Mouse (Mus musculus) gastrocnemius, adult 8-10 months (tissue): ENCODE measurements around the gene Olfr66. TPM values are rescaled to one million over a fixed set of nuclear protein-coding genes. Genes with fewer than 3 reads are reported as not detected.

Experiments
- DNase-seq, 2 experiments: peaks; one replicate each; pipeline ENCODE4 v3.0.0; 2022; ENCODE audit warnings: low spot score in 2 of 2
- total RNA-seq, 4 experiments: library from RNA; stranded (reverse); gene quantifications; 2 replicates each; pipeline ENCODE4 v1.2.4; 2022

The Olfr66 gene
- total RNA-seq = not detected

GRCm38 (mm10) chr7:103886152-103886551 is at the start of gene Olfr66:
Gene Olfr66, minus strand, starts transcription at chr7:103886252.
- DNase-seq = no peak

- DNase-seq = no peak
Measured at GRCm38 (mm10) chr7:103934264-103934663, 48.2 kb upstream of the Olfr66 start, which contains the start of gene Olfr632. Gene Olfr632, plus strand, starts transcription at chr7:103934347.

GRCm38 (mm10) chr7:103928525-103928924 is 42.5 kb upstream of the Olfr66 start, which contains the start of gene Olfr631:
Gene Olfr631, plus strand, starts transcription at chr7:103928825.
- DNase-seq = no peak

DNA sequence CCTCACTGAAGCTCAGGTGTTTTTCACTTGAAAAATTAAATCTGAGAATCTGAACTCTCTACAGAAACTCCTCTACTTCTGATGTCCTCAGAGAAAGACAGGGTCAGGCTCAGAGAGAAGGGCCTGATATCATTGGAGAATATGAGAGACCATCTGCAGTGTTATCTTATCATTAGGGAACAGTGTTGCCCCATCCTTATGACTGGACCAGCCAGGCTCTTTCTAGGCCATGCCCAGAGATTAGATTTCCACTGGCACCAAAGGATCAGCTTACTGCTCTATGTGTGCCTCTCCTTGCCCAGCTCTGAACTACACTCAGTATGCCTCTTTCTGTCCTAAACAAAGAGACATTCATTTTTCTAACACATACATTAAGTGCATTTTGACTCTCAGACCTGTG is 29.3 kb upstream of the Olfr66 start:
- DNase-seq = no peak

GRCm38 (mm10) chr7:103912969-103913511 is 27.0 kb upstream of the Olfr66 start:
- no peak for DNase-seq

GRCm38 (mm10) chr7:103910047-103910446 is 24.0 kb upstream of the Olfr66 start:
- no peak for DNase-seq

DNA sequence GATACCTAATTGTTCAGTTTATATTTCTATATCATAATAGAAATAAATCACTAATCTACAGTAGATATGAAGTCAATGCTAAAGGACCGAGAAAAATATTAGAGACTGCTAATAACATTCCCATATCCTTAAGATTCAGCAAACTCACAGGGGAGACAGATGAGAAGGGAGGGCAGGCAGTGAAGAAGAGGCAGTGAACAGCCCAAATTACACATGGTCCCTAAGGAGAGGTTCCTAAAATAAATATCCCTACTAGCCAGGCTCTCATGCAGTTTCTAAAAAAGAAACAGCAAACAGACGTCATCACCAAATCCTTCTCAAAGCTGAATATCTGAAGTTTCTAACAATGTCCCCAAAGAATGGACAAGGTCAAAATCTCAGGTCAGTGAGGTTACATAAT is 17.1 kb upstream of the Olfr66 start, which contains the start of gene Olfr65:
Olfr65 (plus strand) TSS at position 301 of the 400 bp plus-strand sequence.
- DNase-seq = no peak

DNA sequence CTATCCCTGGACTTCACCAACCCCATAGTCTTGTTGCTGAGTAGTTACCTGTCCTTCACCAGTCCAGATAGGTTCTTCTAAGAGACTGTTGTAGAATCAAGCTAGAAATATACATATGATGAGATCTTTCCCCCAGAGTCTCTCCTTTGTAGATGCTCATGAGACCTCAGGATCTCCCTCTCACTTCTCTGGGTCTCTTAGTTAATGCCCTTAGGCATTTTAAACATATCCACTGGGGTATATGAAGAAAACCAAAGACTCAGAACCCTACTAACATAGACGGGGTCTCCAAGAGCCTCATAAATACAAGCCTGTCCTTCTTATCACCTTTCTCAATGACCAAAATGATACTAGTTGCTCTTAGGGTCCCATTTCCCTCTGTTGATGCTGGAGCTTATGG is 8.3 kb upstream of the Olfr66 start, which contains the start of gene Olfr64:
Olfr64 (minus strand) TSS at position 101 of the 400 bp plus-strand sequence.
- no peak for DNase-seq

GRCm38 (mm10) chr7:103877093-103877492 is 9.0 kb downstream of the Olfr66 start:
- no peak for DNase-seq

GRCm38 (mm10) chr7:103874451-103874850 is 11.6 kb downstream of the Olfr66 start:
- DNase-seq = no peak

DNA sequence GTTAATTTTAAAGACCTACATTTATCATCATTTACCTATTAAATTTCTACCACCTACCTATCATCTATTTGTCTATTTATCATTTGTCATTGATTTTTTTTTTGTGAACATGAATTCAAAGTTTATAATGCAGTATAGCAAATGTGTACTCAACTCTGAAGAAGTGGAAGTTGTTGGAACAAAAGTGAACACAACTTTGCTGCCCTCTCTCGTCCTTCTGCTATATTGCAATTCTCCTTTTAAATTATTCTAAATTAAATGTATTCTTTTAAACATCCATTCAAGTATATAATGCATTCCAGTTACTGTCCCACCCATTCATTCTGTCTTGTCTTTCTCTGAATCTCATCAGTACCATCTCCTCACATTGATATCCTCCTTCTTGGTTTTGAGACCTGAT is 13.0 kb downstream of the Olfr66 start:
- DNase-seq = no peak

DNA sequence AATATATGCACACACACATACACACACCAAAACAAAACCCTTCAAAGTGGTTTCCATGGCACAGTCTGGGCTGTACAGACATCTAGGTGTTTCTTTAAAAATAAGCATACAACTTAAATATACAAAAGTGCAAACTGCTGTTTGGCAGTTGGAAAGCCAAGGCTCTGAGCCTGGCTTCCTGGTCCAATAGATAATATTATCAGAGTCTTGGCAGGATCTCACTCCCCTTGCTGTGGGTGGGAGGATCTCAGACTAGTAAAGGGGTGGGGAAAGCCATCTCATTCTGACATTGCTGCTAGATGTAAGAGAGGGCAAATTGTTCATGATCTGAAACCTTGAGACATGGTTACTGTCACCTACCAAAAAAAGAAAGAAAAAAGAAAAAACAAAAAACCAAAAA is 15.4 kb downstream of the Olfr66 start:
- DNase-seq = no peak

GRCm38 (mm10) chr7:103865716-103866115 is 20.3 kb downstream of the Olfr66 start:
- no peak for DNase-seq

DNA sequence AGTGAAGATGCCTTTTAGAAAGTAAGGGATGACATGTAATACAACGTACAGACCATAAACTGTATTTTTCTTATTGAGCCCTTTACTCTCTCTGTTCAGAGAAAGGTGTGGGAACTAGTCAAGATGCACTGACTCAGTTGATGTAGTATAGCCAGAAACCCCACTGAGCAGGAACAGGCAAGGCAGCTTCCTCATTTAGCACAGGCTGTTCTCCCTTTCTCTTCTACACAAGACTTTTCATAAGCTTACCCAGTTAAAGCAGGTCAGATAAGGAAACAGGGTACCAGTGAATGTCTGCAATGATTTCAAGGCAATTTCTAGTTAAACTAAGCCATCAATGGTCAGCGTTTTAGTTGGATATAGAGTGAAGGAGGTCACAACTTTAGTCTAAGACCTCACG is 24.5 kb downstream of the Olfr66 start:
- no peak for DNase-seq

DNA sequence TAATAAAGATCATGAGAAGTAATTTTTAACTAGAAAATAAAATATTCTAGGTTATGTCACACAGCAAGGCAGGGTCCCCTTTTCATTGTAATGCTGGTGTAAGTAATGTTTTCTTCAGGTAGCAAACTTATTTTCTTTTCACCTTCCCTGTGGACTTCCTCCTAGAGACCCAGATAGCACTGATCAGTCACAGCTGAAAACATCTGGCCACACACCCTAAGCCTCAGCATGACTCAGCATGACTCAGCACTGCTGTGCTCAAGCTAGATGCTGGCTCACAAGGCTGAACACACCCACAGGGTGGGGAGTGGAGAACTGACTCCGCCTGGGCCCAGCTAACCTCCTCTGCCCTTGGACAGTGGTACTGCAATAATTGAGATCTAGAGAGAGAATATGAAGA is 25.2 kb downstream of the Olfr66 start:
- peak in 1 of 2 experiments; percentile 2 for DNase-seq

DNA sequence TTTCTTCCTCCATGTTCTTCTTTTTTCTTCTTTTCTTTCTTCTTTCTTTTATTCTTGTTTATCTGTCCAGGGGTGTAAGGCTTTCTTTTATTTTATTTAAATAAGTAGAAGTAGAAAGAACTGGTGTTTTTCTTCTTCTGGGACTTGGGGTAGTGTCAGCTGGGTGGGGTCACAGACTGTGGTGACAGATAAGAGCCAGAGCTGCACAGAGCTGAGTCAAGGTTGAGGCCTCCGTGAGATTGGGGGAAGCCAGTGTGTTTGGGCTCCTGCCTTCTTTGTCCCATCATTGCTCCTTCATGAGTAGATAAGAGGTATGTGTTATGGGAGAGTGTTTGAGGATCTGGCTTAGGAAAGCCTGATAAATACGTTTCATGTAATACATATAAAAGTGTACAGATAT is 27.0 kb downstream of the Olfr66 start:
- DNase-seq = no peak

DNA sequence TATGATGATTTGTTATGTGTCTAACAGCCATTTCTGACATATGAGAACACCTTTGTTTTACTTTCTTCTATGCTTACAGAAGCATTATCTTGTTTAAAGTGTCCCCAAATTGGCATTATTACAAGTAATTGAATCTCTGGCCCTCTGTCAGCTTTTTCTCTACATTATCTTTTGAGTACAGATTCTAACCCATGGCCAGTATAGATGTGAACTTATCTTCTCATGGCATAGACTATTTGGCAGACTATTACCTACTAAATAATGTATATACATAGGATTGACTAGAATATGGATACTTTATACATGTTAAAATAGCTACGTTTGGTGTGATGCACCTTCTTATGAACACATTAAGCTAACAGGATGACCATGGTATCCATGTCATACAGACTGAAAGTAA is 31.4 kb downstream of the Olfr66 start:
- DNase-seq = no peak

GRCm38 (mm10) chr7:103853090-103853489 is 33.0 kb downstream of the Olfr66 start, which contains the start of gene Hbb-y:
Gene Hbb-y, minus strand, starts transcription at chr7:103853216.
- DNase-seq = no peak

GRCm38 (mm10) chr7:103844525-103845325 is 41.3 kb downstream of the Olfr66 start:
- DNase-seq = no peak

- DNase-seq = no peak
Measured at GRCm38 (mm10) chr7:103843034-103843433, 43.0 kb downstream of the Olfr66 start, which contains the start of gene Hbb-bh1. Gene Hbb-bh1, minus strand, starts transcription at chr7:103843164.

GRCm38 (mm10) chr7:103840268-103840667 is 45.8 kb downstream of the Olfr66 start, which contains the start of gene Hbb-bh2:
Gene Hbb-bh2, minus strand, starts transcription at chr7:103840520.
- DNase-seq = no peak
